Mouse (Mus musculus): ENCODE results near the gene Gas7. TPM values are rescaled to one million over a fixed set of nuclear protein-coding genes. Genes with fewer than 3 reads are reported as not detected.

Gene Gas7
- polyA plus RNA-seq, 1 experiment from 2014 or later: 8.4 TPM

DNA sequence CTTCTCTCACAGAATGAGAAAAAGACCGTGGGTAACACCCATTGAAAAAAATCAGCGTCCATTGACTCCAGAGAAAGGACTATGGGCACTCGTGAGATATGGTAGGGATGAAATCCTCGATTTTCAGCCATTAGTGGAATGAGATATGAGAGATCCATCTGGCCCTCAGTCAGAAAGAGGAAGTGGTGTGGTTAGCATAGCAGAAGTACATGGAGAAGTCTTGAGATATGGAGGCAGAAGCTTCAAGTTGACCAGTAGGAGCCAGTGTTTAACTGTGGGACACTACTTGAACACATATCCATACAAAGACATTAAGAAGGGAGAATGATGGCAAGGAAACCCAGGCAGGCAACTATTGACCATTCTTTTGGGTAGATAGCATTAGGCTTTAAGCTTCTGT lies 82.1 kb downstream of the Gas7 start:
- no peaks in the 10 kb centered on the region for H3K36me3 ChIP-seq (ENCODE audit: control insufficient read depth, insufficient read depth, low read length)
- H3K4me3 ChIP-seq (ENCODE audit: low read length): no peak overlapping the region
- no peak overlapping the region for H3K27ac ChIP-seq (ENCODE audit: low read length)
- H3K4me2 ChIP-seq (ENCODE audit: low read depth, low read length): no peak overlapping the region
- ATAC-seq: no peak
- peaks cover 7% of the 10 kb centered on the region; the same call in 1 of the 2 replicates for H3K4me1 ChIP-seq (ENCODE audit: control insufficient read depth, insufficient read depth, low read length)
- no peaks in the 10 kb centered on the region for H3K9me3 ChIP-seq (ENCODE audit: control insufficient read depth, low read length)
- H3K27me3 ChIP-seq (replicated peaks; ENCODE audit: control insufficient read depth, insufficient read depth, low read length): no peaks in the 10 kb centered on the region
- no peak overlapping the region for H3K9ac ChIP-seq (ENCODE audit: low read depth, low read length)
- 90% methylated on average over 4 of the region's 4 CpGs for WGBS

DNA sequence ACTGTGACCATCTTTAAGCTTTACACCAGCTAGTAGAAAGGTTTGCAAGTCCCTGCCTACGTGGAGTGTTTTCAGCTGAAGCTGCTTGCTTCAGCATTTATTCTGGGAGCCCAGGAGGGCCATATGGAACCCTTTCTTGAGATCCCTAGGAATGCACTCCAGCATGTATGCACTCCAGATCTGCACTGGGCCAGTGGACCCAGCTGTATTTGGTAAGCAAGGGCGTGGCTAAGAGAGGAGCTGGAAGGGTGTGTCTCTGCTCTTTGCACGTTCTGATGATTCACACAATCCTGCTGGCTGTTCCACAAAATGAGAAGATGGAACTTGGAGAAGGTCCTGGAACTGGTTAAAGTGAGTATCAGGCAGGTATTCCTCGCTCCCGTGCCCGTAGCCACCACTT lies 83.3 kb downstream of the Gas7 start:
- ATAC-seq: peak; percentile 81
- WGBS: 66% methylated on average over 6 of the region's 6 CpGs
- Histone ChIP-seq H3K4me1 (ENCODE audit: control insufficient read depth, insufficient read depth, low read length) (peaks cover 7% of the 10 kb centered on the region; the same call in 1 of the 2 replicates), H3K9ac (ENCODE audit: low read depth, low read length) (no peak overlapping the region), H3K4me2 (ENCODE audit: low read depth, low read length) (no peak overlapping the region), H3K4me3 (ENCODE audit: low read length) (no peak overlapping the region), H3K9me3 (ENCODE audit: control insufficient read depth, low read length) (no peaks in the 10 kb centered on the region), H3K27ac (ENCODE audit: low read length) (no peak overlapping the region), H3K27me3 (replicated peaks; ENCODE audit: control insufficient read depth, insufficient read depth, low read length) (no peaks in the 10 kb centered on the region), H3K36me3 (ENCODE audit: control insufficient read depth, insufficient read depth, low read length) (no peaks in the 10 kb centered on the region)

DNA sequence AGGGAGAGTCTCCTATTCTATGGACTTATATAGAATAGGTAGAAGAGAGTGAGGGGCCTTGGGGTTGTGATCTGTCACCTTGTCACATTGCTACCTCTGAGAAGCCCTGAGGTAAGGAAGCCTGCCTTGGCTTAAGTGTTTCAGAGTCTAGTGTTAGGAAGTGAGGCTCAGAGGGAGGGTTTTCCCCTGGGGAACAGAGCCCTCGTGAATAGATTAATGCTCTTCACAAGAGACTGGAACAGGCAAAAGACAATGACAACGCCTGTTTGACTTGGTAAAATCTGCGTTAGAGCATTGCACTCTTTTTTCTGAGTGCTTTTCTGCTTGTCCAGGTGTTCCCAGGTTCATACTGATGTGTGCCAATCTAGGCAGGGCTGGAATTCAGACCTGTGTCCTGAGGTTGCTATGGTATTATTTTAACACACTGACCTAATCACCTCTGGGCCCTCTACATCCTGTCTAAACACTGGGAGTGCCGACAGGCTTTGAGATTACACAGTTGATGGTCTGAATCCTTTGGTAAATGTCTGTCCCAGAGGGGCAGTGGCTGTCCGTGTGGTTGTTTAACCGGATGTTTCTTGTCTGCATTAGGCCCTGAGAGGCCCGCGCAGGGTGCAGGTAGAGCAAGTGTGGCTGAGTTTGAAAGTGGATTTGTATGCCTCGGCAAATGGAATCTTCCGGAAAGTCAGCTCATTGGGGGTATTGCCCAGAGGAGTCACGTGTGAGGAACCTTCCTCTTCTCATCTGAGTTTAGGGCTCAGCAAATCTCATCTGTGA lies 89.6 kb downstream of the Gas7 start:
- no peak overlapping the region for H3K27ac ChIP-seq (ENCODE audit: low read length)
- peaks cover 12% of the 10 kb centered on the region; the same call in 1 of the 2 replicates for H3K4me1 ChIP-seq (ENCODE audit: control insufficient read depth, insufficient read depth, low read length)
- 24% methylated on average over 11 of the region's 11 CpGs for WGBS
- no peak overlapping the region for H3K4me3 ChIP-seq (ENCODE audit: low read length)
- no peaks in the 10 kb centered on the region for H3K27me3 ChIP-seq (replicated peaks; ENCODE audit: control insufficient read depth, insufficient read depth, low read length)
- H3K9me3 ChIP-seq (ENCODE audit: control insufficient read depth, low read length): no peaks in the 10 kb centered on the region
- no peak overlapping the region for H3K9ac ChIP-seq (ENCODE audit: low read depth, low read length)
- H3K4me2 ChIP-seq (ENCODE audit: low read depth, low read length): no peak overlapping the region
- ATAC-seq: peak; percentile 68
- no peaks in the 10 kb centered on the region for H3K36me3 ChIP-seq (ENCODE audit: control insufficient read depth, insufficient read depth, low read length)

DNA sequence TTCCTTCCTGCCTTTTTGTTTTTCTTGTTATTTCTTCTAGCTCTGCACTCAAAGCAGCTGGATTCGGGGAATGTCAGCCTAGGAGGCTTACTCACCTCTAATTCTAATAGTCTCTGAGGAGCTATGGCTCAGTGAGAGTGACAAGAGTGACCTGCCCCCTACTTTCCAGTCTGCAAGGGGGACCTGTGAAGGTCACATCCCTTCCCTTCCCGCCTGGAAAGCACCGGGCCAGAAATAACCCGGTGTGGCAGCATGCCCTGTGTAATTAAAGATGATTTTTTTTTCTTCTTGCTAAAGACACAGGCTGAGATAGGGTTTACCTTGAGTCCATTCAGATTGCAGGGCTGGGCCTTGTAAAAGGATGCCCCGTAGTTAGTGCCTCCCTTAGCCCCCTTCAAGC lies 91.3 kb downstream of the Gas7 start:
- WGBS: 47% methylated on average over 5 of the region's 5 CpGs
- Histone ChIP-seq H3K36me3 (ENCODE audit: control insufficient read depth, insufficient read depth, low read length) (no peaks in the 10 kb centered on the region), H3K9me3 (ENCODE audit: control insufficient read depth, low read length) (no peaks in the 10 kb centered on the region), H3K27ac (ENCODE audit: low read length) (no peak overlapping the region), H3K4me2 (ENCODE audit: low read depth, low read length) (no peak overlapping the region), H3K4me3 (ENCODE audit: low read length) (no peak overlapping the region), H3K4me1 (ENCODE audit: control insufficient read depth, insufficient read depth, low read length) (peaks cover 17% of the 10 kb centered on the region), H3K9ac (ENCODE audit: low read depth, low read length) (no peak overlapping the region), H3K27me3 (replicated peaks; ENCODE audit: control insufficient read depth, insufficient read depth, low read length) (no peaks in the 10 kb centered on the region)
- ATAC-seq: no peak

DNA sequence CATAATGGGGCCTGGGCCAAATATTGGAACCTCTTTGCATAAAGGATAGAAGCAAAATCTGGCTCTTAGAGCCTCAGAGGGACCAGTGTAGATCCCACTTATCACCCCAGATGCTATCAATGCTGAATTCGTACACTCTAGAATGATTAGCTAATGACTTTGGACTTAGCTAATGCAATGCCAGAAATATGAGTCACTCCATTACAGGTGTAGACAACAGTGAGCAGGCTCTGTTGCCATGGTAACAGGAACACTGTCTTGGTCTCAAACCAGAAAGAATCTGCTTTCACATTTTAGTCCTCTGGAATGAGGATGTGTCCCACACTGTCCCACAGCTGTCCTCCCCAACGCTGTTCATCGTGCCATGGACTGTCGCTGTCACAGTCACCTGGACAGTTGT lies 94.1 kb downstream of the Gas7 start:
- Histone ChIP-seq H3K9ac (ENCODE audit: low read depth, low read length) (no peak overlapping the region), H3K27ac (ENCODE audit: low read length) (no peak overlapping the region), H3K4me1 (ENCODE audit: control insufficient read depth, insufficient read depth, low read length) (peaks cover 17% of the 10 kb centered on the region), H3K36me3 (ENCODE audit: control insufficient read depth, insufficient read depth, low read length) (no peaks in the 10 kb centered on the region), H3K4me3 (ENCODE audit: low read length) (no peak overlapping the region), H3K27me3 (replicated peaks; ENCODE audit: control insufficient read depth, insufficient read depth, low read length) (no peaks in the 10 kb centered on the region), H3K9me3 (ENCODE audit: control insufficient read depth, low read length) (no peaks in the 10 kb centered on the region), H3K4me2 (ENCODE audit: low read depth, low read length) (no peak overlapping the region)
- 78% methylated on average over 4 of the region's 4 CpGs for WGBS
- peak; percentile 61 for ATAC-seq

DNA sequence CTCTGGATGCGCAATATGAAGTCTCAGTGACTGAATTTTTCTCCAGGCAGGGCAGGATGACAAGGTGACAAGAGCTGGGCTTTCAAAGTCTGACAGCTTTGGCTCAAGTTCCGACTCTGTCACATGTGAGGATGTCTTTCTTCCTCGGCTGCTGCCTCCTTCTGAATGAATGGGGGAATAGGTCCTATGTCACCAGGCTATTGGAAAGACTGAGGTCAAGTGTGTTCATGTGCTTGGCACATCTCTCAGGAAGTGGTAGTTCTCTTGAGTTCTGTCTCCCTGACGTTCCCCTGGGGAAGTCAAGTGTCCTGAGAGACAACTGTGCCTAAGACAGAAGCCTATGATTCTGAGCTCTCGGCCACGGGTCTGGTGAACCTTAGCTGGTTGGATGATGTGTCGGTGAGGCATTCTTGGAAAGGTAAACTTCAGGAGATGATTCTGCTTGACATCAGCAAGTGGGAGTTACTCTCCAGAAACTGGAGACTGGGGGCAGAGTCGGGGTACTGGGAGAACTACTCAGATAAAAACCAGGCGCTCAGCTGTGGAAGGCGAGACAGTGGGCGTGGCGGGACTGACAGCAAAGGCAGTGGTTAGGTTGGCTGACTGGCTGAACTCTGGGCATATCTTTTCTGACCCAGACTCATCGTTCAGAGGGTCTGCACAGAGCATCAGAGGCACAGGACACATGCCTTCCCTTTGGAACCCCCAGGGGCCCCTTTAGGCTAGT lies 94.7 kb downstream of the Gas7 start:
- 49% methylated on average over 13 of the region's 13 CpGs for WGBS
- Histone ChIP-seq H3K27ac (ENCODE audit: low read length) (no peak overlapping the region; the same call in 1 of the 2 replicates), H3K9me3 (ENCODE audit: control insufficient read depth, low read length) (no peaks in the 10 kb centered on the region), H3K27me3 (replicated peaks; ENCODE audit: control insufficient read depth, insufficient read depth, low read length) (no peaks in the 10 kb centered on the region), H3K4me2 (ENCODE audit: low read depth, low read length) (no peak overlapping the region), H3K4me1 (ENCODE audit: control insufficient read depth, insufficient read depth, low read length) (peaks cover 13% of the 10 kb centered on the region), H3K9ac (ENCODE audit: low read depth, low read length) (no peak overlapping the region), H3K4me3 (ENCODE audit: low read length) (no peak overlapping the region), H3K36me3 (ENCODE audit: control insufficient read depth, insufficient read depth, low read length) (no peaks in the 10 kb centered on the region)
- ATAC-seq: peak; percentile 40; the same call in 1 of the 2 replicates

DNA sequence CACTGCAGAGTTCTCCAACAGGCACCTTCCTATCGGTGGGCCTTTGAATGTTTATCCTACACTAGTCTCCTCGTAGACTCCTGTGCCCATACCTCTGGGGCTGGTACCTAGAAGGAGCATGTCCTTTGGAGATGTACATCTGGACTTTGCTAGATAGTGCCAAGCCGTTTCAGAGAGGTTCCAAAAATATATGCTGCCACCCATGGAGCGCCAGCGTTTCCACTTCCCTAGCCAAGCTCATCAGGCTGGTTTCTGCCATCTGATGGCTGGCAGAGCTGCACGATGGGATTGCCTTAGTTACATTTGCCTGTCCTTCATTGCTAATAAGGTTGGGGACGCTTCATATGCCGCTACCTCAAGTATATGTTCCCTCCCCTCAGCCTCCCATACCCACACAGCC lies 97.2 kb downstream of the Gas7 start:
- H3K4me1 ChIP-seq (ENCODE audit: control insufficient read depth, insufficient read depth, low read length): peaks cover 5% of the 10 kb centered on the region
- H3K27ac ChIP-seq (ENCODE audit: low read length): no peak overlapping the region
- no peaks in the 10 kb centered on the region for H3K36me3 ChIP-seq (ENCODE audit: control insufficient read depth, insufficient read depth, low read length)
- no peak overlapping the region for H3K4me2 ChIP-seq (ENCODE audit: low read depth, low read length)
- no peak overlapping the region for H3K4me3 ChIP-seq (ENCODE audit: low read length)
- H3K9me3 ChIP-seq (ENCODE audit: control insufficient read depth, low read length): no peaks in the 10 kb centered on the region
- no peak for ATAC-seq
- WGBS: 80% methylated on average over 8 of the region's 8 CpGs
- no peak overlapping the region for H3K9ac ChIP-seq (ENCODE audit: low read depth, low read length)
- H3K27me3 ChIP-seq (replicated peaks; ENCODE audit: control insufficient read depth, insufficient read depth, low read length): no peaks in the 10 kb centered on the region

DNA sequence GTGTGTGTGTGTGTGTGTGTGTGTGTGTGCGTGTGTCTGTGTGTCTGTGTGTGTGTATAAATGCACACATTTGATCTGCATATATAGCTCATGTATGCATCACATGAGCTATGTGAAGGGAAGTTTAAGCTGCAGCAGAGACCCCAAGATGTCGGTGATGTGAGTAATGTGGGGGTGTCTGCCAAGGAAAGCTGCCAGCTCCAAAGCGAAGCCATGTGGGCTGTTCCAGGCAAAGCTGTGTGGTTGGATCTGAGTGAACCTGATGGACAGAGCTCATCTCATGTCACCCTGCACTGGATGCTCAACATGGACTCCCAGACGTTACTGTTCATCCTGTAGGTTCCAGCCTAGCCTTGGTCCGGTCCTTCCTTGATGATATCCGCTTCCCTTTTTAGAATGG lies 99.0 kb downstream of the Gas7 start:
- Histone ChIP-seq H3K9me3 (ENCODE audit: control insufficient read depth, low read length) (no peaks in the 10 kb centered on the region), H3K36me3 (ENCODE audit: control insufficient read depth, insufficient read depth, low read length) (no peaks in the 10 kb centered on the region), H3K4me3 (ENCODE audit: low read length) (no peak overlapping the region), H3K4me2 (ENCODE audit: low read depth, low read length) (no peak overlapping the region), H3K27ac (ENCODE audit: low read length) (no peak overlapping the region), H3K9ac (ENCODE audit: low read depth, low read length) (no peak overlapping the region), H3K4me1 (ENCODE audit: control insufficient read depth, insufficient read depth, low read length) (peaks cover 5% of the 10 kb centered on the region), H3K27me3 (replicated peaks; ENCODE audit: control insufficient read depth, insufficient read depth, low read length) (no peaks in the 10 kb centered on the region)
- 86% methylated on average over 6 of the region's 6 CpGs for WGBS
- no peak for ATAC-seq

DNA sequence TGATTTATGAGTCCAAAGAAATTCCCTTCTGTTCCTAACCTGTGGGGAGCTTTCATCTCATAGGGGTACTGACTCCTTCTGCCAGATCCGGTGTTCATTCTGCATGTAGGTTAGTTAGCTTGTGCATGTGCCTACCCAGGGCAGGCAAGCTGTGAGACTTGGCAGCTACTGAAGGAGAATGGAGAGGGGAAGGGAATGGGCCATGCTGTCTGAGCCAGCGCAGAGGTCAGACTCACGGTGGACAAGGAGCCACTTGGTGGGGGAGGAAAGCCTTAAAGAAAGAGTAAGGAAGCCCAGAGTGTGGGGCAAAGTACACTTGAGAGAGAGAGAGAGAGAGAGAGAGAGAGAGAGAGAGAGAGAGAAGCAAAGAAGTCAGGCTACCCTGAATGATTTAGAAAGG lies 101.1 kb downstream of the Gas7 start:
- Histone ChIP-seq H3K4me1 (ENCODE audit: control insufficient read depth, insufficient read depth, low read length) (no peaks in the 10 kb centered on the region), H3K9ac (ENCODE audit: low read depth, low read length) (no peak overlapping the region), H3K36me3 (ENCODE audit: control insufficient read depth, insufficient read depth, low read length) (no peaks in the 10 kb centered on the region), H3K27me3 (replicated peaks; ENCODE audit: control insufficient read depth, insufficient read depth, low read length) (no peaks in the 10 kb centered on the region), H3K9me3 (ENCODE audit: control insufficient read depth, low read length) (no peaks in the 10 kb centered on the region), H3K27ac (ENCODE audit: low read length) (no peak overlapping the region), H3K4me2 (ENCODE audit: low read depth, low read length) (no peak overlapping the region), H3K4me3 (ENCODE audit: low read length) (no peak overlapping the region)
- WGBS: 65% methylated on average over 3 of the region's 3 CpGs
- no peak for ATAC-seq

Data from intestine, embryonic 16.5 days (tissue).